Mouse (Mus musculus) T-helper 1 cell (primary cell): ENCODE results near the gene Lrit2.

Experiments used
- in situ Hi-C: fragments of 300-600 bp; cut with MboI, MseI; formaldehyde crosslinking; loops from one replicate; pipeline ENCODE4 v1.15.1; 2025; ENCODE audit warnings: high pct_unique_total_duplicates

Lrit2 gene

DNA sequence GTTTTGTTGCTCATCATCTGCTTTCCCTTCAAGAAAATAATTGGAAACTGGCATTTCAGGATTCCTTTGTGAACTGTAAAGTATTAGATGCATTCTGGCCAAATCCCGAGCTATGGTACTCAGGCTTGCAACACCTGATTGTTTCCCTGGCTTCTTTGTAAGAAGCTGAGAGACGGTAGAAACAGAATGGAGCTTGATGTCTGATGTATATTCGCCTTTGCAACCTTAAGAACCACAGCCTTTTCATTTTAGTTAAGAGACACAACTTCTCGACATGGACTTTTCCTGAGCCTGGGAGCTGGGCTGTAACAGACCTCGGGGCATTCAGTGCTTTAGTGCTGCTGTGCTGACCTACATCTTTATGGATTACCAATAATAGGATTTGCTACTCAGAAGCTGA is at the start of gene Lrit2:
Lrit2 (plus strand) TSS at position 301 of the 400 bp plus-strand sequence.
- in situ Hi-C loops, result loop anchor here (10.0 kb wide), 1 partner anchor 1793 kb away; no protein-coding TSS in a partner anchor

DNA sequence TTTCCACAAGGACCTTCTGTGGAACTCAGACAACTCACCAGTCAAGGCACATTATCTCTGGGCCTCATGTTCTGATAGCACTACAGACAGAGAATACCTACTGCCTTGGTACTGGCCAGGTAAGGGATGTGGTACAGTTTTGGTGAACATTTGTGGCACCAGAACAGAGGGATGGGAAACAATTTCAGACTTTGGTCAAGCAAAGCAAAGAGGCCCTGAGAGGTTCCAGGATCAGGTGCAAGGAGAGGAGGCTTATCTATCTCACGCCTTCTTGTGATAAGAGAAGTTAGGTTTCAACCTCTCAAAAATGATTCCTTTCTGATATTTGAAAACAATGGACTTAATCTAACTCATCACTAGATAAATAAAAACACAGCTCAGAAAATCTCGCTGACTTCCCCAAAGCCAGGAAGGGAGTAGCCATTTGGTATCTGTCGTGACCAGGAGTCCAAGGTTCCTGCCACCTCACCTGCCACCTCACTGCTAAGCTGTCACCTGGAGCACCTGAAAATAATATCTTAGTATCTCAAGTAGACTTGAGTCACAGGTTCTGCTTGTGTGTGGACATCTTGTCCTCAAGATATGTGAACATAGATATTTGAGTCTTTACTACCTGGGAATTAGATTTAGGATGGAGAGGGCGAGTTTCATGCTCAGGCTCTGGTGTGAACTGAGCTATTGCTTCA is 40.3 kb upstream of the Lrit2 start:
- in situ Hi-C loops, result no loop called here

GRCm38 (mm10) chr14:37027951-37028350 is 39.8 kb upstream of the Lrit2 start:
- in situ Hi-C loops, result no loop called here

GRCm38 (mm10) chr14:37028555-37028954 is 39.2 kb upstream of the Lrit2 start:
- in situ Hi-C loops, result no loop called here

- in situ Hi-C loops, result no loop called here
Measured at GRCm38 (mm10) chr14:37032481-37033104, 35.1 kb upstream of the Lrit2 start.

GRCm38 (mm10) chr14:37033241-37033640 is 34.5 kb upstream of the Lrit2 start:
- in situ Hi-C loops, result no loop called here

DNA sequence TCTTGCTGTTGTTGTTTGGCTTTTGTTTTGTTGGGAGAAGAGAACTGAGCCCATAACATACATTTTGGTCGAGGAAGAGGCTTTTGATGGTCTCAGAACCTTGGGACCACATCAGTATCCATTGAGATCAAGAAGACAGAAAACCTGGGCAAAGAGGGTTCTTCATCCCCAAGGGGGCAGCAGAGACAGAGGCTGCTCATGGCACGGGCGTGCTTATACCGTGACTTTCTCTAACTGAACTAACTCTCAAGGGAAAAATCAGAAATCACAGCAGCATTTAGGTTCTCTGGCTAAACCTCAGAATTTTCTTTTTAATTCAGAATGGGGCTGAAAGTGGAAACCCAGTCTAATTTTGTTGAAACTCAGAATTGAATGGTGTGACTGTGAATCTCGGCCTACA is 33.3 kb upstream of the Lrit2 start:
- in situ Hi-C loops, result no loop called here

DNA sequence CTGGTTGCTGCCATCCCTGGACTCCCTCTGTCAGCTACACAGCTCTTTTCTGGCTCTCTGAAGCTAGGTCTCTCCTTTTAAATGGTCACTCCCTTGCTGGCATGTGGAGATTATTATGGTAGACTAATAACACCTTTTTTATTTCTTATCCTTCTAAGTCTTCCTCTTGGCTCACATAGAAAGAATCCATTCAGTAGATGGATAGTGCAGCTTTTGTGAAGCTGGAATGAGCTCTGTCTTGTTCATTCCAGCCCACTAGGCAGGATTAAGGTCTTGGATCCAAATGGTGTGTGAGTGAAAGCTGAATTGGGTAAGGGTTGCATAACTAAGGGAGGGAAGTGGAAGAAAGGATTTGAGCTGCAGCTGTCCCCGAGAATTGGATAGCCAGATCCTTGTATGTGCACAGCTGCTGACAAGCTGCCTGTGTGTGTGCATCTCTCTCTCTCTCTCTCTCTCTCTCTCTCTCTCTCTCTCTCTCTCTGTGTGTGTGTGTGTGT is 18.8 kb upstream of the Lrit2 start, which contains the start of gene Rgr:
Rgr (minus strand) TSS at position 51 of the 497 bp plus-strand sequence.
- in situ Hi-C loops, result no loop called here

- in situ Hi-C loops, result loop anchor here (10.0 kb wide), 1 partner anchor 1790 kb away; no protein-coding TSS in a partner anchor
Measured at GRCm38 (mm10) chr14:37064849-37065248, 2.9 kb upstream of the Lrit2 start.

- in situ Hi-C loops, result loop anchor here (10.0 kb wide), 1 partner anchor 1792 kb away; no protein-coding TSS in a partner anchor
Measured at GRCm38 (mm10) chr14:37066636-37067035, 1.1 kb upstream of the Lrit2 start.

GRCm38 (mm10) chr14:37068516-37068915 is 787 bp downstream of the Lrit2 start:
- in situ Hi-C loops, result loop anchor here (10.0 kb wide), 1 partner anchor 1794 kb away; no protein-coding TSS in a partner anchor

GRCm38 (mm10) chr14:37080724-37081123 is 13.0 kb downstream of the Lrit2 start:
- in situ Hi-C loops, result no loop called here

DNA sequence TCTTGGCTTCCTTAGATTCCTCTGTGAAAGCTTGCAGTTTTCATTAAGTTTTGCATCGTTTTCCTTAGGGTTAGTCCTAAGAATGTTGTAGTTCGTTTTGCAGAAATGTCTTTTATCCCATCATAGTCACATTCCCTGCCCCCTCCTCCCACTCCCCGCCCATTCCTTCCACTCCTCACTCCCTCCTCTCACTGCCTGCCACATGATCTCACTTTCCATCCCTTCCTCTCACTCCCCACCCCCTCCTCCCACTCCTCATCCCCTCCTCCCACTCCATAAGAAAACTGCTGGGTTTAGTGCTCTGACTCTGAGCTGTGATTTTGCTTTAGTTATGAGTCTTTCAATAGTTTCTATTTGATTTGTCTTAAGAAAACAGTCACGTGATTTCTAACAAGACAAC is 16.0 kb downstream of the Lrit2 start:
- in situ Hi-C loops, result no loop called here

- in situ Hi-C loops, result no loop called here
Measured at GRCm38 (mm10) chr14:37094436-37094835, 26.7 kb downstream of the Lrit2 start.

GRCm38 (mm10) chr14:37095556-37095955 is 27.8 kb downstream of the Lrit2 start:
- in situ Hi-C loops, result no loop called here

GRCm38 (mm10) chr14:37097956-37098530 is 30.3 kb downstream of the Lrit2 start, which contains the start of gene Cdhr1:
Gene Cdhr1 (minus strand): TSS chr14:37098347.
- in situ Hi-C loops, result no loop called here

GRCm38 (mm10) chr14:37101531-37101930 is 33.8 kb downstream of the Lrit2 start:
- in situ Hi-C loops, result no loop called here

- in situ Hi-C loops, result no loop called here
Measured at GRCm38 (mm10) chr14:37102484-37102883, 34.8 kb downstream of the Lrit2 start.

- in situ Hi-C loops, result no loop called here
Measured at GRCm38 (mm10) chr14:37104747-37105146, 37.0 kb downstream of the Lrit2 start.

- in situ Hi-C loops, result no loop called here
Measured at GRCm38 (mm10) chr14:37105846-37106245, 38.1 kb downstream of the Lrit2 start.

DNA sequence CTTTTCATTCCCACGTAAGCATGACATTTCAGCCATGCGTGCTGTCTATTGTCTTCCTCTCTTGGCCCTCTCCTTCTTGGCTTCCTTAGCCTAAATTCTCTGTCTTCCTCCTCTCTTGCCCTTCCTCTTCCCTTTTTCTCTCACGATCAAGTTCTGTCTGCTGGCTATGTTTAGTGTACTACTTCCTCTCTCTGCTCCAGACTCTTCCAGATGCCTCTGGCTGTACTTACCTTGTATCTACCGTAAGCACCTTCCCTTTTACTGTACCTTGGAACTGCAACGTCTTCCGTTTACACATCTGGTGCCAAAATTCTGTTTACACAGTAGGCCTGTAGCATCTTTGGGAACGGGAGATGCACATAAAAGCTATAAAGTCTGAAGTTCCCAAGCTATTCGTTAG is 41.7 kb downstream of the Lrit2 start:
- in situ Hi-C loops, result no loop called here

DNA sequence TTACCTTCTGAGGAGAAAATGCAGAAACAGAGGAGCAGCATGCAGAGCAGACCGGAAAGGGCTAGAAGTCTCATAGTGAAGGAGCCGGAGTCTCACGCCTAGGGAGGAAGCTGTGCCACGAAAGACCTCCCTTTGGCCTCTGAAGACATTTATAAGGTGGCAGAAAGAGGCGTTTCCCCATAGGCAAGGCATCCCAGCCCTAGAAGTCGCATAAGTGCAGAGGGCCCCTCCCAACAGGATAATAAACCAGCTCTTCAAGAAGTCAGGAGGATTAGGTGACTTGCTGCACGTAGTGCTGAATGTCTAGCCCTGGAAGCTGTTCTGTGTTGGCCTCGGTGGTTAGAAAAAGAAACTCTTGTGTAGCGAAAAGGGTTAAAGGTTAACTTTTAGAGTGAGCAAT is 42.2 kb downstream of the Lrit2 start:
- in situ Hi-C loops, result no loop called here
